Mouse (Mus musculus) CH12.LX (cell line): ENCODE results near the gene Rapgef2. TPM values are rescaled to one million over a fixed set of nuclear protein-coding genes. Genes with fewer than 3 reads are reported as not detected.

Experiments used
- DNase-seq: peaks from one replicate; pipeline ENCODE4 v3.0.0-alpha.2; 2013; ENCODE audit errors: extremely low read depth
- H3K27ac ChIP-seq: 2 replicates; pipeline ENCODE4 v1.5.1; 2012; ENCODE audit warnings: low read depth, mild to moderate bottlenecking, control low read depth, moderate library complexity; ENCODE audit not compliant: insufficient read depth
- H3K27me3 ChIP-seq: replicated peaks from 2 replicates; pipeline ENCODE3; 2012; ENCODE audit warnings: inconsistent platforms
- H3K36me3 ChIP-seq, 2 experiments: replicated peaks in 1 of 2; 2 replicates each; pipeline versions ENCODE3 to v1.6.1; 2012; ENCODE audit warnings: inconsistent platforms in 1 of 2, low read length in 1 of 2, mild to moderate bottlenecking in 1 of 2, mixed read lengths in 1 of 2, moderate library complexity in 1 of 2; ENCODE audit not compliant: control insufficient read depth in 1 of 2, insufficient read depth in 1 of 2
- H3K4me1 ChIP-seq, 2 experiments: 2 replicates each; pipeline ENCODE4 v1.6.1; 2012; ENCODE audit warnings: inconsistent platforms in 1 of 2, moderate library complexity in 1 of 2; ENCODE audit not compliant: insufficient read depth in 2 of 2, control insufficient read depth in 1 of 2
- H3K4me2 ChIP-seq: 2 replicates; pipeline ENCODE4 v1.6.1; 2012; ENCODE audit warnings: low read depth, mild to moderate bottlenecking, control low read depth; ENCODE audit not compliant: poor library complexity, insufficient read depth, severe bottlenecking
- H3K4me3 ChIP-seq, 3 experiments: fragments of 150-350 bp in 1 of 3; sonication (generic) in 1 of 3; replicated peaks in 1 of 3; 2 replicates each; pipeline versions ENCODE3 to v1.5.1; 2011 to 2012; ENCODE audit warnings: low read depth in 2 of 3, low read length in 2 of 3, mild to moderate bottlenecking in 2 of 3, moderate library complexity in 2 of 3, control low read depth in 1 of 3, improper control_type of control experiment in 1 of 3, inconsistent platforms in 1 of 3, mixed read lengths in 1 of 3; ENCODE audit not compliant: poor library complexity in 1 of 3
- H3K79me2 ChIP-seq: replicated peaks from 2 replicates; pipeline ENCODE4 v1.6.1; 2012; ENCODE audit warnings: mild to moderate bottlenecking, moderate library complexity; ENCODE audit not compliant: control insufficient read depth, poor library complexity, insufficient read depth, severe bottlenecking; ENCODE audit errors: extremely low read depth
- H3K9ac ChIP-seq: 2 replicates; pipeline ENCODE4 v1.6.1; 2012; ENCODE audit warnings: low read depth, mild to moderate bottlenecking, control low read depth, moderate library complexity; ENCODE audit not compliant: insufficient read depth
- H3K9me3 ChIP-seq: replicated peaks from 2 replicates; pipeline ENCODE3; 2012; ENCODE audit warnings: low read length, inconsistent platforms, mixed read lengths
- BHLHE40 ChIP-seq: IDR thresholded peaks from 2 replicates; pipeline ENCODE4 v1.6.1; 2011; ENCODE audit warnings: mild to moderate bottlenecking, low read depth, low read length, improper control_type of control experiment
- CTCF ChIP-seq, 2 experiments: IDR thresholded peaks in 1 of 2; conservative IDR thresholded peaks in 1 of 2; 2 replicates each; pipeline ENCODE4 v1.5.1; 2011 to 2012; ENCODE audit warnings: low read depth in 2 of 2, low read length in 2 of 2, improper control_type of control experiment in 1 of 2, inconsistent platforms in 1 of 2, mild to moderate bottlenecking in 1 of 2, moderate library complexity in 1 of 2
- E2F4 ChIP-seq: IDR thresholded peaks from 2 replicates; pipeline ENCODE4 v1.6.1; 2011; ENCODE audit warnings: low read depth, low read length, improper control_type of control experiment; ENCODE audit not compliant: insufficient replicate concordance
- HCFC1 ChIP-seq: IDR thresholded peaks from 2 replicates; pipeline ENCODE4 v1.6.1; 2012; ENCODE audit warnings: low read depth, mild to moderate bottlenecking, inconsistent platforms, low read length, improper control_type of control experiment
- JUND ChIP-seq: conservative IDR thresholded peaks from 2 replicates; pipeline ENCODE4 v1.6.1; 2011; ENCODE audit warnings: low read depth, low read length, improper control_type of control experiment
- MAX ChIP-seq: IDR thresholded peaks from 2 replicates; pipeline ENCODE4 v1.6.1; 2011; ENCODE audit warnings: low read length, improper control_type of control experiment
- MEF2A ChIP-seq: IDR thresholded peaks from 2 replicates; pipeline ENCODE4 v1.6.1; 2014; ENCODE audit warnings: low read depth, mild to moderate bottlenecking, inconsistent platforms, low read length, improper control_type of control experiment, borderline replicate concordance
- NELFE ChIP-seq: IDR thresholded peaks from 2 replicates; pipeline ENCODE4 v1.6.1; 2011; ENCODE audit warnings: low read depth, low read length, improper control_type of control experiment
- PAX5 ChIP-seq: IDR thresholded peaks from 2 replicates; pipeline ENCODE4 v1.6.1; 2012; ENCODE audit warnings: low read length, inconsistent platforms, mixed read lengths
- POLR2A ChIP-seq: IDR thresholded peaks from 2 replicates; pipeline ENCODE4 v1.6.1; 2011; ENCODE audit warnings: low read depth, mild to moderate bottlenecking, improper control_type of control experiment, low read length
- POLR2AphosphoS2 ChIP-seq: IDR thresholded peaks from 2 replicates; pipeline ENCODE4 v1.6.1; 2011; ENCODE audit warnings: low read depth, low read length, improper control_type of control experiment
- SMC3 ChIP-seq: IDR thresholded peaks from 2 replicates; pipeline ENCODE4 v1.6.1; 2011; ENCODE audit warnings: low read depth, low read length, improper control_type of control experiment
- TCF12 ChIP-seq: IDR thresholded peaks from 2 replicates; pipeline ENCODE4 v1.6.1; 2014; ENCODE audit warnings: low read depth, mild to moderate bottlenecking, inconsistent platforms, low read length, improper control_type of control experiment
- USF2 ChIP-seq: conservative IDR thresholded peaks from 2 replicates; pipeline ENCODE4 v1.6.1; 2011; ENCODE audit warnings: low read depth, low read length, improper control_type of control experiment
- ZC3H11A ChIP-seq: IDR thresholded peaks from 2 replicates; pipeline ENCODE4 v1.6.1; 2012; ENCODE audit warnings: low read depth, mild to moderate bottlenecking, inconsistent platforms, low read length, improper control_type of control experiment
- ZKSCAN1 ChIP-seq: IDR thresholded peaks from 2 replicates; pipeline ENCODE4 v1.6.1; 2012; ENCODE audit warnings: low read depth, inconsistent platforms, low read length, improper control_type of control experiment, borderline replicate concordance
- ZMIZ1 ChIP-seq: IDR thresholded peaks from 2 replicates; pipeline ENCODE4 v1.6.1; 2012; ENCODE audit warnings: low read depth, mild to moderate bottlenecking, inconsistent platforms, low read length, improper control_type of control experiment
- ZNF384 ChIP-seq: IDR thresholded peaks from 2 replicates; pipeline ENCODE4 v1.6.1; 2012; ENCODE audit warnings: low read depth, low read length, improper control_type of control experiment, inconsistent platforms
- dilution Hi-C: fragments of 300-500 bp; cut with MboI; formaldehyde crosslinking; loops from 2 replicates; pipeline ENCODE4 v1.14.3; 2020; ENCODE audit warnings: low sequenced_read_pairs; ENCODE audit not compliant: extremely low pct_unique_long_range_greater_than_20kb, extremely low pct_ligation_motif_present
- in situ Hi-C: fragments of 300-500 bp; cut with MboI; formaldehyde crosslinking; loops from 3 replicates; pipeline ENCODE4 v1.14.3; 2019; ENCODE audit warnings: low sequenced_read_pairs, low pct_ligation_motif_present, low pct_unique_long_range_greater_than_20kb, mixed read lengths
- polyA plus RNA-seq: library from polyadenylated mRNA; unstranded; fragments of >175 nt; gene quantifications from 2 replicates; pipeline ENCODE4 v1.2.1, GENCODE M21; 2012; ENCODE audit warnings: low read depth; ENCODE audit not compliant: insufficient read length
- total RNA-seq, 2 experiments: library from RNA; depleted of rRNA; stranded (reverse); fragments of 300-350 nt in 1 of 2; fragments of >200 nt in 1 of 2; gene quantifications; 2 replicates each; pipeline ENCODE4 v1.2.3; 2012 to 2014

The Rapgef2 gene
- total and polyA plus RNA-seq, 3 experiments: 0.72 to 3.1 (median 2.6) TPM

DNA sequence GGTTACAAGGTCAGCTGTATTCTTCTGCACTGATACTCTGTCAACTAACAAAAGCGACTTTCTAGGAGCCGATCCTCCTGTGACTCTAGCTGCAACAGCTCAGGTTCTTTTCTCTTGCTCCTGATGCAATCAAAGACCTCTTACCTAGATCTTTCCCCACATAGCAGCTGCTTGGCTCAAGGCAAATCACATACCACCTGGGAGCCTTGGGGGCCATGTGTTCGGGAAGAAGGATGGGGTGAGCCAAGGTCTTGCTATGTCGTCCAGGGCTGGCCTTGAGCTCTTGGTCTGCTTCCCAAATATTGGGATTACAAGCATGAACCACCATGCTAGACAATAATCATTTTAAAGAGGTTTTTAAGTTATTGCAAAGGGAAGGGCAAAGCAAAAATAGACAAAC lies 11.0 kb upstream of the Rapgef2 start:
- Histone ChIP-seq H3K4me1 (no peaks in the 10 kb centered on the region), H3K9me3 (peaks cover 2% of the 10 kb centered on the region), H3K36me3 (no peaks in the 10 kb centered on the region), H3K27ac (no peak overlapping the region), H3K4me3 (no peak overlapping the region), H3K27me3 (no peaks in the 10 kb centered on the region), H3K79me2 (no peaks in the 10 kb centered on the region), H3K9ac (no peak overlapping the region), H3K4me2 (no peak overlapping the region)
- dilution Hi-C loops (no loop called here), in situ Hi-C loops (no loop called here)
- DNase-seq: no peak
- TF ChIP-seq HCFC1: no peak

- Histone ChIP-seq H3K27me3 (no peaks in the 10 kb centered on the region), H3K4me1 (no peaks in the 10 kb centered on the region), H3K9ac (no peak overlapping the region), H3K4me3 (no peak overlapping the region), H3K79me2 (no peaks in the 10 kb centered on the region), H3K4me2 (no peak overlapping the region), H3K9me3 (peaks cover 2% of the 10 kb centered on the region), H3K36me3 (no peaks in the 10 kb centered on the region), H3K27ac (no peak overlapping the region)
- in situ Hi-C loops: no loop called here
- dilution Hi-C loops: no loop called here
- no peak for DNase-seq
- TF ChIP-seq POLR2A: no peak
- TF ChIP-seq CTCF (conservative IDR thresholded peaks at IDR 0.05 in 1 of 2, IDR thresholded peaks at IDR 0.05 in 1 of 2; ENCODE audit: low read depth in 2 of 2, low read length in 2 of 2): no peak
- TF ChIP-seq ZKSCAN1: no peak
- TF ChIP-seq PAX5: no peak
- no peak for TF ChIP-seq MEF2A
- TF ChIP-seq ZNF384: no peak
- TF ChIP-seq USF2: no peak
- no peak for TF ChIP-seq E2F4
- no peak for TF ChIP-seq MAX
- no peak for TF ChIP-seq ZMIZ1
- TF ChIP-seq TCF12: no peak
- no peak for TF ChIP-seq JUND
- no peak for TF ChIP-seq POLR2AphosphoS2
These were observed 10.3 kb upstream of the Rapgef2 start for GRCm38 (mm10) chr3:79296586-79296985.

GRCm38 (mm10) chr3:79296049-79296448 lies 9.7 kb upstream of the Rapgef2 start:
- dilution Hi-C loops (no loop called here), in situ Hi-C loops (no loop called here)
- no peak for DNase-seq
- H3K4me3 ChIP-seq: no peak overlapping the region
- H3K4me1 ChIP-seq: no peaks in the 10 kb centered on the region
- H3K9me3 ChIP-seq: peaks cover 2% of the 10 kb centered on the region
- no peak overlapping the region for H3K27ac ChIP-seq
- H3K4me2 ChIP-seq: no peak overlapping the region
- no peaks in the 10 kb centered on the region for H3K27me3 ChIP-seq
- TF ChIP-seq ZMIZ1 (no peak), CTCF (conservative IDR thresholded peaks at IDR 0.05 in 1 of 2, IDR thresholded peaks at IDR 0.05 in 1 of 2; ENCODE audit: low read depth in 2 of 2, low read length in 2 of 2) (no peak), ZC3H11A (no peak), BHLHE40 (no peak), NELFE (no peak), ZKSCAN1 (no peak), E2F4 (no peak), POLR2A (no peak), SMC3 (no peak)
- H3K9ac ChIP-seq: no peak overlapping the region
- H3K79me2 ChIP-seq: no peaks in the 10 kb centered on the region
- no peaks in the 10 kb centered on the region for H3K36me3 ChIP-seq
